Mouse (Mus musculus) R1 (cell line): ENCODE results near the gene Rnf224.

Source experiments
- DNase-seq: peaks from one replicate; pipeline ENCODE4 v3.0.0-alpha.2; 2018; ENCODE audit warnings: low read depth, low spot score

The Rnf224 gene

DNA sequence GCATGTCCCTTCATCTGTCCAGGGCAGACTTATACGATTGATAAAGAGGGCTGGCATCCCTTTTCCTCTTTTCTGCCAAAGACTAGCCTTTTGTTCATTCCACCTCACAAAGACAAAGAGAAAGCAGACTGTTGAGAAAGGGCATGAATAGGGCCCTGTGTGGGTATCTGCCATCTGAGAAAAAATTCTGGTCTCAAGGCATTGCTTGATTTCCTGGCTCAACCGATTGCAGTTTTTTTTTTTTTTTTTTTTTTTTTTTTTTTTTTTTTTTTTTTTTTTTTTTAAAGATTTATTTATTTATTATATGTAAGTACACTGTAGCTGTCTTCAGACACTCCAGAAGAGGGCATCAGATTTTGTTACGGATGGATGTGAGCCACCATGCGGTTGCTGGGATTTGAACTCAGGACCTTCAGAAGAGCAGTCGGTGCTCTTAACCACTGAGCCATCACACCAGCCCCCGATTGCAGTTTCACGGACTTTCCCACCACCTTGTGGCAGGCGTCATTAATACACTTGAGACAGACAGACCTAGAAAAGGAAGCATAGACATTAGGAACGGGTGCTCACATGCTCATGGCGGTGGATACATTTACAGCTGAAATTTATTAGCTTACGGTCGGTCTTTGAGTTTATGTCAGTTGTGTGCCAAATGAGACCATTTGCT is 20.0 kb upstream of the Rnf224 start:
- peak; percentile 89 for DNase-seq

DNA sequence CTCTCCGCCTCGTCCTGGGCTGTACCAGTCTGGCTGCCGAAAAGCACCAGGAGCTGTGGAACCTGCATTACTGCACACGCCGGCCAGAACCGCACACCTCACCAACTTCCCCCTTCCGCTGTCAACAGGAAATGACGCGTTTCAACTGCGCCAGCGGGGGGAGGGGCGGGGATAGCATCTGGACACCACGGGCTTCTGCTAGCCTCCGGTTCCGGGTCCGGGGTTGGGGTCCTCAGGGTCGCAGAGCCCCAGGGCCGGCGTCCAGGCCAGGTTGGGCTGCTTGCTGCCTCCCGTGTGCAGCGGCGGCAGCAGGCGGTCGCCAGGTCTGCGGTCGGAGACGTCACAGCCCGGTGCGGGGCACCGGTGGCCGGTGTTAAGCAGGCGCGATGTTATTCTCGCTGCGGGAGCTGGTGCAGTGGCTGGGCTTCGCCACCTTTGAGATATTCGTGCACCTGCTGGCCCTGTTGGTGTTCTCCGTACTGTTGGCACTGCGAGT is 18.7 kb upstream of the Rnf224 start, which contains the start of gene Tmem203:
Tmem203 (plus strand) TSS at position 156 of the 496 bp plus-strand sequence.
- DNase-seq = peak; percentile 96

DNA sequence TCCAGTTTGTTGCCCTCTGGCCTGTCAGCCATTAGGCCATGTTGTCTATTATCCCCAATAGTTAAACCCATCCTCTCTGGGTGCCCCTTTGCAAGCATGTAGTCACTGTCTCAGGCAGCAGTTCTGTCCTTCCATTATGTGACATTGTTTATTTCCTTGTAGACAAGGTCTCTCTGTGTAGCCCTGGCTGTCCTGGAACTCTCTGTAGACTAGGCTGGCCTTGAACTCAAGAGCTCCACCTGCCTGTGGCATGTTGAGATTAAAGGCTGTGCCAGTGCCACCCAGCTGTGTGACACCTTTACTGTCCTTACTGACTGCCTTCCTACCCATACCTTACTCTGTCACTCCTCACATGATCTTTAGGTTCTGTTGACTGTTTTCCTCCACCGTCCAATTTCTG is 15.7 kb upstream of the Rnf224 start:
- DNase-seq = no peak

DNA sequence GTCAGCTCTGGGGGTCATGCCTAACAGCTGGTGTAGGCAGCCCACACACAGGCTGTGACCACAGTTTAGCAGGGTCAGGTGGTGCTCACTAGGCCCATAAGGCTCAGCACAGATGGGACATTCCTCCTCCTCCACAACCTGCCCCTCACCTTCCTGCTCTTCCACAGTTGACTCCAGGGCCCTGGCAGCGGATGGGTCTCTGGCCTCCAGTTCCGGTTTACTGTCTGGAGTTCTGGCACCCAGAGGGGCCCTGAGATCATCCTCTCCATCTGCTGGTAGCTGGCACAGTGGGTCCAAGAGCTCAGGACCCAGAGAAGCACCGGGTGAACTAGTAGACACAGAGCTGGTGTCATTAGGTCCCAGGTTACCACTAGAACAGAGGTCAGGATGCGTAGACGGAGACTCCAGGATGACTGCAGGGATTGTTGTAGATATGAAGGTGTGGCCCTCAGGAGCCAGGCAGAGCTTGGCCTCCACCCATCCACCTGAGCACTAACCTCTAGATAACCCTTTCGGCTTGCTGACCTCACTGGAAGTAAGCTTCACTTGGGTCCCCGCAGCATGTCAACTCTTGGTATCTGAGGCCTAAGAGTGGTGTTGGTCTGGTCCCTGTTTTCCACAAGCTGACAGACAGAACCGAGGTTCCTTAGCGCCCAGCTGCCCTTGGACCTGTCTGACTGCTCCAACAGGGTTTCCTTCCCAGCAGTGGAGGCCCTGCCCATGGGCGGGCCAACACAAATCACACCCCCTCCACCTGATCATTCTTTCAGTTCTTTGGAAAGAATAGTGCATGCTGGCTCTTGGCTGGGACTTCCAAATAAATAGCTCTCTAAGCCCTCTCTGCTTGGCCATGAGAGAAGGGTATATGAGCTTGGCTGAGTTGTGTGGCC is 9.8 kb upstream of the Rnf224 start, which contains the start of gene AL732309.1:
AL732309.1 (minus strand) TSS at position 681 of the 890 bp plus-strand sequence.
- DNase-seq = peak; percentile 43

DNA sequence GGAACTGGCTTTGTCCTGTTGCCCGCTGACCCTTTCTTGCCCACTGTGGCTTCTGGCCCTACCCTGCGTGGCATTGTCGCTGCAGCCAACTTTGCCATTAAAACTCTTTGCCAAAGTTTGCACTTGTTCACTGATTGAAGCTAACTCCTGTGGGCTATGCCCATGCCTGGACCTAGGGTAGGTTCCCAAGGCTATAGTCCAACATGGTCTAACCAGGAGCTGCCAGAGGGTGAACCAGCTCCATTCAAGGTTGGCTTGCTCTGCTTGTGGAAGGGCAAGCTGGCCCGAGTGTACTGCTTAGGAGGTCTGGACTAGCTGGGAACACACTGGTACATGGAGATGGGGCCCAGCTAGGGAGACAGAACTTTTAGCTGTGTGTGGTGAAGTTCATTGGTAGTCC is 7.6 kb upstream of the Rnf224 start:
- DNase-seq = no peak

DNA sequence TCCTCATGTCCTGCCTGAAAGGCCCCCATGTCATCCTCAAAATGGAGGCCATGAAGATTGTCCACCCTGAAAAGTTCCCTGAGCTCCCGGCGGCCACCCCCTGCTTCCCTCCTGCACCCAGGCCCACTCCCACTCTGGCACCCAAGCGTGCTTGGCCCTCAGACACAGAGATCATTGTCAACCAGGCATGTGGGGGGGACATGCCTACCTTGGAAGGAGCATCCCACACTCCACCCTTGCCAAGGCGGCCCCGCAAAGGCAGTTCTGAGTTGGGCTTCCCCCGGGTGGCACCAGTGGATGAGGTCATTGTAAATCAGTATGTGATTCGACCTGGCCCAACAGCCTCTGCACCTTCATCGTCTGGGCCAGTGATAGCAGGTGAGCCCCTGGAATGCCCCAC is 6.8 kb upstream of the Rnf224 start:
- DNase-seq = no peak

DNA sequence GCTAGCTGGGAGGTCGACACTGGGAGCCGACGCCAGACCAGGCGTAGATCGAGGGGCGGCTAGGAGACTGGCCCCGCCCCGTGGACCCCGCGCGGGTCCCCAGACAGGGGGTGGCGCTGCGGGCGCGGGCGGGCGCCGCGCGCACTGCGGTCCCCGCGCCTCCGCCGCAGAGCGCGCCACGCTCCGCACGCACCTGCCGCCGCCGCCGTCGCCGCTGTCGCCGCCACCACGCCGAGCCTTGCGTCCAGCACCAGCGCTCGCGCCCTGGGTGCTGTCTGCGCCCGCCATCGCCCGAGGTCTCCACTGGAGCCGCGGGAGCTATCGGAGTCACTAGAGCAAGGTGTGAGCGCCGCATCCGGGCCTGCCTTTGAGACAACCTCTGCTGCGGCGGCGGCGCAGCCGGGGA is 5.5 kb upstream of the Rnf224 start, which contains the start of the genes Rnf208 and Cysrt1:
Rnf208 (plus strand) TSS at position 155 of the 406 bp plus-strand sequence.
Cysrt1 (minus strand) TSS at position 352 of the 406 bp plus-strand sequence.
- peak; percentile 53 for DNase-seq

DNA sequence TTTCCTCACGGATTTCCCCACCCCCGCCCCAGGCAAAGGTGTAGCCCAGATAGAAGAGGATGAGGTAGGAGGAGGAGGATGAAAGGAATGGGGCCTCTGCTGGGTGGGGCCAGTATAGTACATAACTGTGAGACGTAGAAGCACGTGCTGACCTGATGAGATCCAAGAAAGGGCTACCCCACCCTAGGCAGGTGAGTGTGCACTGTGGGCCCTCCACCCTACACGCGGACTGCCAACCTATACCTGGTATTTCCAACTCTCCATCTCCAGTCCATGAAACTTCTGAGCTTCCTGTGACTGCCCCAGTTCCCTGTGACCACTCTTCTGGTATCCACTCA is 4.8 kb upstream of the Rnf224 start:
- DNase-seq = peak; percentile 40

DNA sequence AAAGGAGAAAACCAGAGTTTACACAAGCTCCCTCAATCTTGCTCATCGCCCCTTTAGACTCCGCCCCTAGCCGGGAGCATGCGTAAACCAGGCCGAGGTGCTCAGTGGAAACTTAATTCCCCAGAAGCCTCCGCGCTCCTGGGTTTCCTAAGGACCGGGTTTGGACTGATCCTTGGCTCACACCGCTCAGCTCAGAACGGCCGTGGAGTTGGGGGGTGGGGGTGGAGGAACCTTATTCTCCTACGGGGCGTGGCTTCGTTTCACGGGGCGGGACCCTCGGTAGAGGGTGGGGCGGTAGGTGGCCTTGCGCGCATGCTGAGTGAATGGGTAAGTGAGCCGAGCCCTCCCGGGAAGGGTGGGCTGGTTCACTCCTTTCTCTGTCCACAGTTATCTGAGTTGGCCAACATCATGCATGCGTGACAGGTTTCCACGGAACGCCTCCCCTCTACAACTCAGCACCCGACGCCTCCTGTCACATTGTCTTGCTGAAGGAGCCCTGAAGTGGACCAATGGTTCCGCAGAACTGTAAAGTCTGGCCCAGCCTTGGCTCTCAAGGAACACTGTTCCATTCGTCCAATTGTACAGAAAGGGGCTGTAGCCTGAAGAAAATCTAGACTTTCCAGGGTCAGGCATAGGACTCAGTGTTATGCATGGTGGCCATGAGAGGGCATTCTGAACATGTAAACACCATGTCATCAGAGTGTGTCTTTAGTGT is 4.3 kb upstream of the Rnf224 start:
- peak; percentile 98 for DNase-seq

DNA sequence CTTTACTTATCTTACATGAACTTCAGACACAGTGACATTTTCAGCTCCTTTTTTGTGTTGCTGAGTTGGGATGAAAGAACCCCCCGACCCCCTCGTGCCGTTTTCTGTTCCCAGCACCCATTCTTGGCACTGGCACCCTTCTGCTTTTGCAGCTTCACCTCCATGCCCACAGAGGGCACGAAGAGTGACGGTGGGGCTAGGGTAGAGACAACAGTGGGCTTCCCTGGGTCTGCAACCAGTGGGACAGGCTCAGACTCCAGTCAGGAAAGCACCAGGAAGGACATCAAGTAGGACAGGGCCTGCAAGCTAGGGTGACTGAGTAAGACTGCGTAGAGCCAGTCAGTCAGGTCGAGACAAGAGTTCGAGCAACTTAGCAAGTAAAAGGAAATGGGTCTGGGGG is 3.7 kb upstream of the Rnf224 start:
- no peak for DNase-seq

DNA sequence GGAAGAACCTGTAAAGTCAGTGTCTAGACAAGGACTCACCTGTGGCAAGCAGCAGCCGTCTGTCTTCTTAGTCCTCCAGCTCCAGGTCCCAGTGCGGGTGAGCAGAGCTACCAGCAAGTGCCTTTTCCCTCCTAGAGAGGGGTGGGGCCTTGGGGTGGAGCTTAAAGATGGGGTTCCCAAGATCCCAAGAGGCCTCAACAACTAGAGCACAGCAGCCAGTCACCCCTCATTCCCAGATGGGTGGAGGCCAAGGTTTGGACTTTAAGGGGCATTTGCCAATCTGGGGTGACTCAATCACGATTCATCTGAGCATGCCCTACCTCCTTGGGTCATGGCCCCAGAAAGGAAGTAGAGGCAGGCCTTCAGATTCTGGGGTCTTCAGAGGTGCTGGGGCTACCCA is 3.2 kb upstream of the Rnf224 start:
- no peak for DNase-seq

DNA sequence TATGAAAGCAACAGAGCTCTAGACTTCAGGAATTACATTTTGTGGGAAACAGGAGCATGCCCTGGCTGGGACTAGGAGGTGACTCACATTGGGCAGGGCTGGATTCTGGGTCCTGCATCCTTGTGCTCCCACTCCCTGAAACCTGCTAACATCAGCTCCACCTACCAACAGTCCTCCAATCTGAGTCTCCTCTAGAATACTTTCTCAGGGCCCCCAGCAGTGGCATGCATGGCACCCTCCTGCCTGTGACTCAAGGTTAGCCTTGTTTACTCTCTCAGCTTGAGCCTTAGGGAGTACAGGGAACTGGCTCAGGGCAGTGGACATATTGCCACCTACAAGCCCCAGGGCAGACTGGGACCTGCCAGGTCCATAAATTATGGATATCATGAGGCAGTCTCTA is 1.5 kb upstream of the Rnf224 start:
- DNase-seq = no peak

DNA sequence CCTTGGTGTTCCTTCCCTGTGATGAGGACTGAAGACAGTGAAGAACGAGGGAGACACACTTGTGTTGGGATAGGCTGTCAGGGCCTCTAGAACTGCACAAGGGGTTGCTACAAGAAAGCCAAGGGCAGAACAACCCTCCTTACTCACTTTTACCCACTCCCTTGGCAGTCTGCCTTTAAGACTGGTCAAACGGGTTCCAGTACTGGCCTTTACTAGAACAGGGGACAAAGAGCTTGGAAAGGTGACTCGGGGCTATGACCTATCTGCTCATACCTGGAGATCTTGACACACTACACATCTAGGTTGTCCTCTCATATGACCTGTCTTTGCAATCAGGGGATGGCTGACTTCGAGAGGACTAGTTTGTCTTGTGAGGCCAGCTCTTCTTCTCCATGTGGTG is 935 bp upstream of the Rnf224 start:
- no peak for DNase-seq

DNA sequence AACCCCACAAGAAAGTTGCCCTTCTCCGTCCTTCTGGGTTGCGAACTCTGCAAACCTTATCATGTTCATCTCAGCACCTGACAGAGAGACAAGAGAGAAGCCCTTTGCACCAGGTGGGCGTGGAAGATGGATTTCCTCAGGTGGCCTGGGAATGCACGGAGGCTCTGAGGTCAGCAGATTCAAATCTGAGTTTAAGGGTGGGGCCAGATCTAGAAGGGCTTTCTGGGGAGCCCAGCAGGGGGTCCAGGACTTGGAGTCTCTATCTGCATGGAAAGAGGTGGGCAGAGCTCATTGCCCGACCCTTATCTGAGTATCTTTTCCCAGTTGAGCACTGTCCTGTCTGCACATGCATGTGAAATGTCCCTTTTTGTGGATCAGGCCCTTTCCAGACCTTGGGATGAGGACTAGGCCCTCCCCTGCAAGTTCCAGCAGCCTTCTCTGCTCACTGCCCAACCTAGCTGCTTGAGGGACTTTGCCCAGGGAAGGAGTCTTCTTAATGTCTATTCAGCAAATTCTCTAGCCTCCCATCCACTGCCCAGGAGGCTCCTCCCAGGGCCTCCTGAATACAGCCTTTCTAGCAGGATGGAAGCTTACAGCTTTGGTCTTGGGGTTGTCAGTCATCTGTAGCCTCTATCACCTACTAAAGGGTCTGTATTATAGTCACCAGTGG is 1.9 kb downstream of the Rnf224 start:
- DNase-seq = no peak

DNA sequence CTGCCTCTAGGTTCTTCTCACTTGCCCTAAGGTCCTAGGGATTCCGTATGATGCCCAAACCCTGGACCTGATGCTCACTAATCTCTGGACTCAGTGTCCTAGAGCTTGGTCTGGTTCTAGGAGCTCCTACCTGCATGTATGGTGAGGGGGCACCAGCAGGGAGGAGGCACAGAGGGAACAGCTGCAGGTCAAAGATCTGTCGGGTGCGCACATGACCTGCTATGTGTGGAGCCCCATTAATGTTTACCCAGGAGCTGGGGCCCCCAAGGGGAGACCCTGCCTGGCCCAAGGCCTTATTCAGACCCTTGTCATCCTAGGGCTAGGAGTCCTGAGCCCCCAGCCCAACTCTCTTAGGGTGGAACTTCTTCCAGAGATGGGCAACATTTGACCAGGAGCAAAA is 2.5 kb downstream of the Rnf224 start, which contains the start of gene Slc34a3:
Slc34a3 (minus strand) TSS at position 315 of the 400 bp plus-strand sequence.
- DNase-seq = no peak

DNA sequence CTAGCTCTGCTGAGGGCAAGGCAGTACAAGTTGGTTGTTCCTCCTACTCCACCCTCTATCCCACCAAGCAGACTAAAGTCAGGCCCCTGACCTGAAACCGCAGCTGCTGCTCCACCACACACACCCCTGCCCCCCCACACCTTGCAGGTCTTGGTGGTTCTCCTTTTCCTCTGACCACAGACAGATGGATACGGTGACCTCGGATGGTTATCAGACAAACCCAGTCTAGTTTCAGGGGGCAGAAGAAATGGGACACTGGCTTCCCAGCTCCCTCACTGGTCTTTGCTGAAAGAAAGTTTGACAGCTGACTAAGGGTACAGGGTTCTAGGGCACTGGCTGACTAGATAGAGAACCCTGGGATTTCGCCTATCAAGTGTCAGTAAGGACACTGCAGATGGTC is 3.2 kb downstream of the Rnf224 start:
- no peak for DNase-seq

DNA sequence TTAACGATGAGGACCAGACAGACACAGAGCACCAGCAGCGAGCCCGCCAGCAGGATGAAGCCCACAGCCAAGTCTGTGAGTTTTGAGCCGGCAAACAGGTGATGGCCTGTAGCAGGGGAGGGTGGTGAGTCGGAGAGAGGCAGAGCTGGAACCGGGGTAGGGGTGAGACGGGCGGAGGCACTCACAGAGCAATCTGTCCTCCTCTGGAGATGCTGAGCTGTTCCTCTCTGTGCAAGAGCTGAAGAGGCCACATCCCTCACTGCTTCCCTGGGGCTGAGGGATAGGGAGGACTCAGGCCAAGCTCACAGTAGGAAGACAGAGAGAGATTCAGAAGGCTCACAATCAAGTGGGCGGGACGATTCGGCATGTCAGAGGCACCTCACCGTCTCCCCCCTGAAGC is 5.5 kb downstream of the Rnf224 start:
- DNase-seq = peak; percentile 42

DNA sequence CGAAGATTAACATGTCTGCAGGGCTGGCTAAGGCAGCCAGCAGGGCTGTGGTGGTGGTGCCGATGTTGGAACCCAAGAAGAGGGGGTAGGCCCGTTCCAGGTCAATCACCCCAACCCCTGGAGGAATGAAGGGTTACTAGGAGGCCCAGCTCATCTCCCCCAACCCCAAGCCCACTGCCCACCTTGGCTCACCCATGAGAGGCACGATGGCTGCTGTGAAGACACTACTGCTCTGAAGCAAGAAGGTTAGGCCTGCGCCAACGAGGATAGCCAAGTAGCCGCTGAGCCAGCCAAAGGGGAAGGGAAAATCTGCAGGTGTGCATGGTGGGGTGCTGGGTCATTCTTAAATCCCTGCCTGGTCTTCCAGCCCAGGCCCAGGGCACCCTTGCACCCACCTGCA is 6.0 kb downstream of the Rnf224 start:
- DNase-seq = no peak

DNA sequence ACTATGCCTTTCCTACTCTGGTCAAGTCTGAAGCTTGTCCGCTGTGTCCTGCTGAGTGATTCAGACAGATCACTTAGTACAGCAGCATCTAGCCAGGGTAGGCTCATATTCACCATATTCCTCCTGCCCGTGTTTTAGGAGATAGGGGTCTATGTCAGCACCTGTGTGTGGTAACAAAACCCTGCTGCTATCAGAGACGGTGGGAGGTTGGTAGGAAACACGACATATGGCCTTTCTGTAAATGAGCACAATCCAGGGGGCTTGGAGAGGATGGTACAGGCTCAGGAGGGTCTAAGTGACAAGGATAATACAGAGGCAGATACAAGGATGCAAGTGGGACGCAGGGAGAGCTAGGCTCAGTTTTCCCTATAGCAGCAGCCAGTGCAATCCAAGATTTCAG is 7.0 kb downstream of the Rnf224 start:
- no peak for DNase-seq

DNA sequence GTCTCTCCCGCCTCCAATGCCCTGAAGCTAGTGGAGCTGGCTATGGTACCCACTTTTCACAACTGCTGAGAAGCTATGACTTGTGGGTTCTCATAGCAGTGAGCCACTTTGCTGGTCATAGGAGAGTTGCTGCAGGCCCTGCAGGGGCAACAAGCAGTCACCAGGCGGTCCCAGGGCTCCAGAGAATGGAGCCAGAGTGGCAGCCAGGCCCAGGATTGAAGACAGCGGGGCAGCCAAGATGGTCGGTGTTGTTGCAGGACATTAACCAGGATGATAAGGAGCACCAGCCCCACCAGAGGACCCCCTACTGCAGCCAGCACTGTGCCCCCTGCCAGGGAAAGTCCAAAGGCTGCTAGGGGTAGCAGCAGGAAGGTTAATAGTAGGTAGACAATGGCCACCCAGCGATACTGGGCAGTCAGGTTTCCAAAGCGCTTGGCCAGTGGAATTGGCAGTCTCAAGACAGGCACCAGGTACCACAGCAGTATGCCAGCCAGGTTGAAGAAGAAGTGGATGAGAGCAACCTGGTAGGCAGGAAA is 7.5 kb downstream of the Rnf224 start:
- no peak for DNase-seq

DNA sequence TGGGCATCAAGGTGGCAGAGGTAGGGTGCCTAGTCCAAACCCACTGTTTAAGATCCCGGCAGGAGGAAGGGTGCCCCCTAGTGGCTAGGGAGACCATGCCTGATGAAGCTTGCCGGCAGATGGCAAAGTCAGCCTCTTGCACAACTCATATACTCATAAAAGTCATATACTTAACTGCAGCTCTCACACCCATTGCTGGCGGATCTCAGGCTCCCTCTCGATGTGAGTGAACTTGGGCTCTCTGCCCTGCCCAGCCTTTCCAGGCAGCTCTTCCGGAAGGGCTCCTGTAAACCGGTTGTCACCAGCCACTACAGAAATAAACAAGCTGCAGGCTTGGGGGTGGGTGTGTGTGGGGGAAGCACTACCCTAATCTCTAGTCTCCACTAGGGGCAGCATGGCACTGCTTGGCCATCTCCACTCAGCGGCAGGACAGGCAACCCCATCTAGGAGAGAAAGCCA is 8.1 kb downstream of the Rnf224 start:
- peak; percentile 96 for DNase-seq
